Mouse (Mus musculus) cortical plate, adult 2 months (tissue): ENCODE results near the gene Uxs1.

Experiments
- CTCF ChIP-seq: fragments of 200-500 bp; IDR thresholded peaks from 2 replicates; pipeline ENCODE4 v1.5.1; 2011; ENCODE audit warnings: mild to moderate bottlenecking, control low read depth, low read length; ENCODE audit not compliant: insufficient read depth; ENCODE audit errors: extremely low read depth
- POLR2A ChIP-seq: fragments of 200-500 bp; IDR thresholded peaks from 2 replicates; pipeline ENCODE4 v1.6.1; 2011; ENCODE audit warnings: mild to moderate bottlenecking, low read length, control low read depth; ENCODE audit not compliant: insufficient read depth; ENCODE audit errors: extremely low read depth

- TF ChIP-seq CTCF (no peak), POLR2A (no peak)
Observed at GRCm38 (mm10) chr1:43837236-43837635, 9.6 kb upstream of the Uxs1 start.
